Mouse (Mus musculus) C2C12 (cell line): ENCODE data around the gene Patl2. TPM values are rescaled to one million over a fixed set of nuclear protein-coding genes. Genes with fewer than 3 reads are reported as not detected.

ENCODE experiments used
- H3K27me3 ChIP-seq: one replicate; pipeline ENCODE4 v1.6.1; 2011; ENCODE audit not compliant: control insufficient read depth, insufficient read depth, insufficient read length
- H3K36me3 ChIP-seq: one replicate; pipeline ENCODE4 v1.6.1; 2011; ENCODE audit not compliant: control insufficient read depth, insufficient read depth
- H3K4me3 ChIP-seq: one replicate; pipeline ENCODE4 v1.5.1; 2011; ENCODE audit warnings: mild to moderate bottlenecking, control low read depth; ENCODE audit not compliant: poor library complexity, insufficient read depth, severe bottlenecking
- H3K79me2 ChIP-seq: one replicate; pipeline ENCODE4 v1.6.1; 2011; ENCODE audit not compliant: control insufficient read depth, insufficient read depth
- H3K79me3 ChIP-seq: one replicate; pipeline ENCODE4 v1.6.1; 2011; ENCODE audit warnings: low read depth, control low read depth
- H3ac ChIP-seq: one replicate; pipeline ENCODE3; 2011; ENCODE audit warnings: low read depth; ENCODE audit not compliant: control insufficient read depth, insufficient read length
- CEBPB ChIP-seq: IDR thresholded peaks from one replicate; pipeline ENCODE4 v1.6.1; 2011; ENCODE audit warnings: low read depth, mild to moderate bottlenecking, control low read depth, moderate library complexity
- CTCF ChIP-seq: IDR thresholded peaks from one replicate; pipeline ENCODE4 v1.5.1; 2011; ENCODE audit not compliant: control insufficient read depth, insufficient read depth, insufficient read length
- FOSL1 ChIP-seq: IDR thresholded peaks from one replicate; pipeline ENCODE4 v1.8.0; 2011; ENCODE audit warnings: mild to moderate bottlenecking, low read length; ENCODE audit not compliant: poor library complexity, insufficient read depth, severe bottlenecking
- MAX ChIP-seq: IDR thresholded peaks from one replicate; pipeline ENCODE4 v1.6.1; 2011; ENCODE audit warnings: mild to moderate bottlenecking, control low read depth
- MYOD1 ChIP-seq: IDR thresholded peaks from one replicate; pipeline ENCODE4 v1.6.1; 2011; ENCODE audit warnings: low read depth; ENCODE audit not compliant: control insufficient read depth, insufficient read length
- MYOG ChIP-seq: IDR thresholded peaks from one replicate; pipeline ENCODE4 v1.6.1; 2011; ENCODE audit not compliant: control insufficient read depth, insufficient read length; ENCODE audit errors: extremely low read depth
- USF1 ChIP-seq: IDR thresholded peaks from one replicate; pipeline ENCODE4 v1.6.1; 2011; ENCODE audit warnings: low read depth, mild to moderate bottlenecking, control low read depth, moderate library complexity
- long read RNA-seq, 2 experiments: library from polyadenylated mRNA; unstranded; transcript quantifications; one replicate each; pipeline ENCODE4 v2.0.0; 2019 to 2020
- polyA plus RNA-seq: library from polyadenylated mRNA; unstranded; fragments of >200 nt; fragmentation: generic; extraction: Trizol; gene quantifications from one replicate; pipeline ENCODE4 v1.2.1, GENCODE M21; 2012; ENCODE audit warnings: missing spikeins

The Patl2 gene
- polyA plus RNA-seq: not detected
- long read RNA-seq, experiment 1: 0 reads
- long read RNA-seq, experiment 2: 0 reads

- H3ac ChIP-seq: no peak within 1 kb of the TSS
- no peaks in the 10 kb centered on the region for H3K27me3 ChIP-seq
- no peak within 1 kb of the TSS for H3K4me3 ChIP-seq
- H3K36me3 ChIP-seq: no peaks in the 10 kb centered on the region
- no peaks in the 10 kb centered on the region for H3K79me3 ChIP-seq
- no peak for TF ChIP-seq CTCF
- no peaks in the 10 kb centered on the region for H3K79me2 ChIP-seq
Observed at GRCm38 (mm10) chr2:122186106-122186505, at the start of gene Patl2, which contains the start of gene Terb2. Patl2 (minus strand) TSS chr2:122186189. Terb2 (plus strand) TSS chr2:122186272.

- Histone ChIP-seq H3K27me3 (no peaks in the 10 kb centered on the region), H3K36me3 (no peaks in the 10 kb centered on the region), H3K4me3 (no peak overlapping the region)
Observed at GRCm38 (mm10) chr2:122235425-122235824, 49.4 kb upstream of the Patl2 start.

GRCm38 (mm10) chr2:122234611-122235288 is 48.8 kb upstream of the Patl2 start, which contains the start of gene Sord:
Sord (plus strand) TSS chr2:122234749.
- Histone ChIP-seq H3K4me3 (peak within 1 kb of the TSS; percentile 56), H3K79me2 (no peaks in the 10 kb centered on the region), H3K27me3 (no peaks in the 10 kb centered on the region), H3K36me3 (no peaks in the 10 kb centered on the region), H3ac (peak within 1 kb of the TSS; percentile 71), H3K79me3 (no peaks in the 10 kb centered on the region)
- TF ChIP-seq MYOD1 (no peak), USF1 (peak; percentile 85), CEBPB (no peak), MAX (no peak)

More at GRCm38 (mm10) chr2:122235425-122235824, 49.4 kb upstream of the Patl2 start:
- Histone ChIP-seq H3K79me3 (no peaks in the 10 kb centered on the region), H3K79me2 (no peaks in the 10 kb centered on the region), H3ac (no peak overlapping the region)
- TF ChIP-seq FOSL1 (no peak), CEBPB (no peak), MAX (no peak), MYOG (no peak), MYOD1 (no peak), USF1 (no peak), CTCF (no peak)

GRCm38 (mm10) chr2:122233759-122234557 is 48.0 kb upstream of the Patl2 start:
- no peaks in the 10 kb centered on the region for H3K27me3 ChIP-seq
- peak overlapping the region; percentile 56 for H3K4me3 ChIP-seq
- TF ChIP-seq MAX: no peak
- peak; percentile 93 for TF ChIP-seq USF1
- H3K79me2 ChIP-seq: no peaks in the 10 kb centered on the region
- H3K36me3 ChIP-seq: no peaks in the 10 kb centered on the region
- no peaks in the 10 kb centered on the region for H3K79me3 ChIP-seq
- peak overlapping the region; percentile 71 for H3ac ChIP-seq

GRCm38 (mm10) chr2:122233341-122233740 is 47.4 kb upstream of the Patl2 start:
- Histone ChIP-seq H3ac (no peak overlapping the region), H3K79me2 (no peaks in the 10 kb centered on the region), H3K4me3 (no peak overlapping the region), H3K27me3 (no peaks in the 10 kb centered on the region), H3K36me3 (no peaks in the 10 kb centered on the region), H3K79me3 (no peaks in the 10 kb centered on the region)
- TF ChIP-seq FOSL1 (no peak), MAX (no peak)

- H3K4me3 ChIP-seq: no peak overlapping the region
- no peaks in the 10 kb centered on the region for H3K79me3 ChIP-seq
- H3K79me2 ChIP-seq: no peaks in the 10 kb centered on the region
- no peak overlapping the region for H3ac ChIP-seq
- no peaks in the 10 kb centered on the region for H3K36me3 ChIP-seq
- no peaks in the 10 kb centered on the region for H3K27me3 ChIP-seq
- TF ChIP-seq MYOG (no peak), CTCF (no peak), CEBPB (no peak), MAX (no peak), FOSL1 (no peak), USF1 (no peak), MYOD1 (no peak)
Observed at GRCm38 (mm10) chr2:122231616-122232015, 45.6 kb upstream of the Patl2 start.
